Mouse (Mus musculus) spleen, embryonic (tissue): ENCODE data around the gene Rpl9-ps6.
"Not testable (repeated sequence)": the region's sequence is repeated elsewhere in the genome, so short reads cannot be mapped to it uniquely, and the experiment has no call there.

ENCODE experiments used
- CTCF ChIA-PET: fragments of 350-600 bp; sonication (Branson Sonifier 250); formaldehyde crosslinking; loops from one replicate; lab custom pipeline; 2022; lab: Charles Lee

The Rpl9-ps6 gene

DNA sequence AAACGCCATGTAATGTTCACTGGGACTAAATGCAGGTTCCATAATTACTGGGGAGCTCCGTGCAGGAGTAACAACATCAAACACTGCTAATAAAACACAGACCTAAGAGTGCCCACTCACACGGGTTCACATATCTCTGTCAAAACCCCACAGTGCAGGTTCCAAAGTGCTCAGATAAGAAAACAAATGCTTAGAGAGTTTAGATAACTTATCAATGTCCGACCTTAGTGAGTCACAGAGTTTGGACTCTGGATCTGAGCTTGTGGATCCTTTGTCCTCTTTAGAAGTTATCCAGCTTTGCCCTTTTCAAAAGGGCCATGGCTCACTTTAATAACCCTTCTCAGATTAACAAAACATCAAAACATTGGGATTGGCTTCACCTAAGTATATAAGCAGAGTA, 15.1 kb upstream of the Rpl9-ps6 start:
- CTCF ChIA-PET, result no interaction called here

DNA sequence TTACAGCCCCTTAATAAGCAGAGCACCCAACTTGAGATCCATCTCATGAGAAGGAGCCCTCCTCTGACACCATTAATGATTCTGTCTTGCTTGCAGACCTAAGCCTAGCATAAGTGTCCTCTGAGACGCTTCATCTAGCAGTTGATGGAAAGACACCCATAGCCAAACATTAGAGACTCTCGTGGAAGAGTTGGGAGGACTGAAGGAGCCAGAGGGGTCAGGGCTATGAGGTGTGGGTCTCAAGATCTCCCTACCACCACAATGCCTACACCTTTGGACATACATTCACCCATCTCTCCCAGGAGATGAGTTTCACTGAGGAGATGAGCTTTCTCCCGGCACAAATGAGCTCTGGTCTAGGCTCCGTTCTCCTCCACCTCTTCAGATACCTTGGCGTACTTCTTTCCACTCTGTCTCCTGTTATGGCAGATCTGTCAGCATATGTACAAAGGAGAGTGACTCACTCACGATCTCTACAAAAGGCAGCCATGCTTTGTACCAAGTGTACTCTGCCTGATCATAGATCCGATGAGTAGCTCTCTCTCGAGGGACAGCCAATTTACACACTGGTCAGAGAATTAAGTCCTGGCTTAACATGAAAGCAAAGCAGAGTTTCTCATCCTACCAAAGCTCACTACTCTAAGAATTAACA, 14.5 kb upstream of the Rpl9-ps6 start:
- CTCF ChIA-PET, result no interaction called here

DNA sequence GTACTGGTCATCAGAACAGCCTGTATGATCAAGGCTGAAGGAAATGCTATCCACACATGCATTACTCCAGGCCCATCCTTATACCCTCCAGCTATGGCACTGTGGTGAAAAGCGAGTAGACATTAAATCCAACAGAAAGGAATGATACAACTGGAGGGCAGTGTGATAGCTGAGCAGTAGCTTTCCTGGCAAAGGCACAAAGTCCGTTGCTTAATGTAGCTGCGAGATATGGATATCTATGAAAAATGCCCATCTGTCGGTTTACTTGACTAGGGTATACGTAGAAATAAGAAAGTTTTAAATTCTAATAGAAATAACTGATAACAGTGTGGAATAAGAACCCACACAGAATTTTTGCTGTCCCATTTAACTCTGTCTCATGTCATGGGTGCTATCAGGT, 13.9 kb upstream of the Rpl9-ps6 start:
- CTCF ChIA-PET, result no interaction called here

GRCm38 (mm10) chr19:32476712-32477052, 10.3 kb upstream of the Rpl9-ps6 start:
- CTCF ChIA-PET, result no interaction called here

GRCm38 (mm10) chr19:32476016-32476711, 9.8 kb upstream of the Rpl9-ps6 start:
- CTCF ChIA-PET, result no interaction called here

GRCm38 (mm10) chr19:32470570-32471263, 4.3 kb upstream of the Rpl9-ps6 start:
- CTCF ChIA-PET, result no interaction called here

GRCm38 (mm10) chr19:32470059-32470497, 3.7 kb upstream of the Rpl9-ps6 start:
- CTCF ChIA-PET, result no interaction called here

- CTCF ChIA-PET, result interaction anchor here (0.7 kb wide), 1 partner anchor 39 kb away, joined by 3 read pairs; no protein-coding TSS in a partner anchor
Observed at GRCm38 (mm10) chr19:32467325-32467724, 947 bp upstream of the Rpl9-ps6 start.

- CTCF ChIA-PET, result no interaction called here
Observed at GRCm38 (mm10) chr19:32465228-32465627, 1.1 kb downstream of the Rpl9-ps6 start.

GRCm38 (mm10) chr19:32463037-32463436, 3.3 kb downstream of the Rpl9-ps6 start:
- CTCF ChIA-PET, result no interaction called here

- CTCF ChIA-PET, result not testable (repeated sequence)
Observed at GRCm38 (mm10) chr19:32457631-32458030, 8.7 kb downstream of the Rpl9-ps6 start.

DNA sequence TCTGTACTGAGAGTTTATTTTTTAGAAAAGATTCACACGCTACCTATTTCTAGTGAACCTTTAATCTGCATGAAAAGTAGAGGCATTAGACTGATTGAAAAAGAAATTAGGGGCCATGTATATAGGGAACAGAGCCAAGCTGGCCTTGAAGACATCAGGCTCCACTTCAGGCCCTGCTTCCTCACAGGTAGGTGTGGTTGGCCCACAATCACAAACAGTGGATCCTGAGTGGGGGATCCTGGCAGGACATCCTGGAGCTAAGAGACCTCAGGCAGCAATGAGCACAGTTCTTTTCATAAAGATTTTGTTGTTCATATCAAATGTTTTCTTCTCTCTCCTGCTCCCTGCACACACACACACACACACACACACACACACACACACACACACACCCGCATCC, 9.6 kb downstream of the Rpl9-ps6 start:
- CTCF ChIA-PET, result no interaction called here

DNA sequence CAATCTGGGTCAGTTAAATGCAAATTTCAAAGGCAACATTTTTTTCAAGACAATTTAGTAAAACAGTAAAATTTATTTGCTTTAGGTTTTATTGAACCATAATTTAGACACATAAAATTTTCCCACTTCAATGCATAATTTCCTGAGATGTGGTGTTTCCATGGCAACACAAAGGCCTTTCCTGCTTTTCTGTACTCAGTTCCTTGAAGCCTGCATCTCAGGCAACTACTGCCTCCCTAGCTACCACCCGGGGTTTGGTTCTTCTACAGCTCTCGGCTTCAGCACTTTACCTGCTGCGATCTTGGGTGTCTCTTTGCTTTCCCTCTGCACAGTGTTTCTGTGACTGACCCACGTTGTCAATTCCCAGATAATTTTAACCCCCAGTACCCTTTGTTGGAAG, 14.1 kb downstream of the Rpl9-ps6 start:
- CTCF ChIA-PET, result no interaction called here

GRCm38 (mm10) chr19:32448931-32449330, 17.4 kb downstream of the Rpl9-ps6 start:
- CTCF ChIA-PET, result no interaction called here

- CTCF ChIA-PET, result no interaction called here
Observed at GRCm38 (mm10) chr19:32441568-32441967, 24.8 kb downstream of the Rpl9-ps6 start.

DNA sequence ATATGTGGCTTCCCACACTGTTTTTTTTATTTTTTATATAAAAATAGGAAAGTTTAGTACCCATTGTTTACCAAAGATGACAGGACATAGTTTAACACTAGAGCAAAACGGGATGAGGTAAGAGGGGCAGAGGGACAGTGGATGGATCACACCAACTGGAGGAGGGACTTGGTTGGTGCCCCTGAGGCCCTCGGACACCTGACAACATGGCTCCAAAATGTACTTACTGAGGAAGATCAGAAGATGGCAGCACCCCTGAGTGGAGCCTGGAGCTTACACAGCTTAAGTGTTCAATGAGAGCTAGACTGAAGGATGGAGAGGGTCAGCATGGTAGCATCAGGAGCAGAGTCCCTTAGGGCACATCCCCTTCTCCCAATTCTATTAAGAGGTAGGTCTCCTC, 27.0 kb downstream of the Rpl9-ps6 start:
- CTCF ChIA-PET, result interaction anchor here (0.6 kb wide), 1 partner anchor 451 kb away, joined by 3 read pairs; no protein-coding TSS in a partner anchor

- CTCF ChIA-PET, result no interaction called here
Observed at GRCm38 (mm10) chr19:32425856-32426255, 40.5 kb downstream of the Rpl9-ps6 start.

- CTCF ChIA-PET, result no interaction called here
Observed at GRCm38 (mm10) chr19:32424706-32425105, 41.7 kb downstream of the Rpl9-ps6 start.

- CTCF ChIA-PET, result no interaction called here
Observed at GRCm38 (mm10) chr19:32419069-32419468, 47.3 kb downstream of the Rpl9-ps6 start.

GRCm38 (mm10) chr19:32416692-32417317, 49.6 kb downstream of the Rpl9-ps6 start:
- CTCF ChIA-PET, result no interaction called here
